Mouse (Mus musculus) thymus, postnatal 14 days (tissue): ENCODE results near the gene Nt5c3b.

Experiments used
- DNase-seq: peaks from one replicate; pipeline ENCODE4 v3.0.0; 2021

Gene Nt5c3b

GRCm38 (mm10) chr11:100441797-100442196 is at the start of gene Nt5c3b, which contains the start of gene Klhl10:
Nt5c3b (minus strand) TSS chr11:100441808.
Klhl10 (plus strand) TSS chr11:100441917.
- DNase-seq = no peak

- DNase-seq = peak; percentile 10
Measured at GRCm38 (mm10) chr11:100490951-100491350, 49.3 kb upstream of the Nt5c3b start.

GRCm38 (mm10) chr11:100485801-100486538 is 44.4 kb upstream of the Nt5c3b start:
- DNase-seq = peak; percentile 55

- DNase-seq = no peak
Measured at GRCm38 (mm10) chr11:100484461-100484860, 42.9 kb upstream of the Nt5c3b start.

- DNase-seq = no peak
Measured at GRCm38 (mm10) chr11:100479152-100479551, 37.5 kb upstream of the Nt5c3b start.

GRCm38 (mm10) chr11:100476281-100476680 is 34.7 kb upstream of the Nt5c3b start:
- no peak for DNase-seq

- DNase-seq = no peak
Measured at GRCm38 (mm10) chr11:100472935-100473295, 31.3 kb upstream of the Nt5c3b start.

- DNase-seq = peak; percentile 92
Measured at GRCm38 (mm10) chr11:100472197-100472934, 30.8 kb upstream of the Nt5c3b start, which contains the start of gene Klhl11. Klhl11 (minus strand) TSS chr11:100472741.

- no peak for DNase-seq
Measured at GRCm38 (mm10) chr11:100471352-100472196, 30.0 kb upstream of the Nt5c3b start.

GRCm38 (mm10) chr11:100465833-100466232 is 24.2 kb upstream of the Nt5c3b start:
- DNase-seq = no peak

GRCm38 (mm10) chr11:100465229-100465792 is 23.7 kb upstream of the Nt5c3b start:
- no peak for DNase-seq

- no peak for DNase-seq
Measured at GRCm38 (mm10) chr11:100462699-100463098, 21.1 kb upstream of the Nt5c3b start.

GRCm38 (mm10) chr11:100457711-100458110 is 16.1 kb upstream of the Nt5c3b start:
- no peak for DNase-seq

GRCm38 (mm10) chr11:100457247-100457646 is 15.6 kb upstream of the Nt5c3b start:
- DNase-seq = no peak

GRCm38 (mm10) chr11:100442625-100443024 is 1.0 kb upstream of the Nt5c3b start:
- no peak for DNase-seq

- peak; percentile 90 for DNase-seq
Measured at GRCm38 (mm10) chr11:100440691-100441522, 701 bp downstream of the Nt5c3b start.

GRCm38 (mm10) chr11:100437901-100438300 is 3.7 kb downstream of the Nt5c3b start:
- DNase-seq = no peak

- DNase-seq = no peak
Measured at GRCm38 (mm10) chr11:100435678-100436246, 5.8 kb downstream of the Nt5c3b start.

GRCm38 (mm10) chr11:100432002-100432401 is 9.6 kb downstream of the Nt5c3b start:
- DNase-seq = no peak

GRCm38 (mm10) chr11:100430052-100430451 is 11.6 kb downstream of the Nt5c3b start:
- no peak for DNase-seq

- no peak for DNase-seq
Measured at GRCm38 (mm10) chr11:100428612-100429199, 12.9 kb downstream of the Nt5c3b start.
